Mouse (Mus musculus) forelimb bud, embryonic 11.5 days (tissue): ENCODE results near the gene Spon1.

Experiments used
- DNase-seq: peaks from one replicate; pipeline ENCODE4 v3.0.0-alpha.2; 2012; ENCODE audit warnings: low read depth, low spot score

The Spon1 gene

DNA sequence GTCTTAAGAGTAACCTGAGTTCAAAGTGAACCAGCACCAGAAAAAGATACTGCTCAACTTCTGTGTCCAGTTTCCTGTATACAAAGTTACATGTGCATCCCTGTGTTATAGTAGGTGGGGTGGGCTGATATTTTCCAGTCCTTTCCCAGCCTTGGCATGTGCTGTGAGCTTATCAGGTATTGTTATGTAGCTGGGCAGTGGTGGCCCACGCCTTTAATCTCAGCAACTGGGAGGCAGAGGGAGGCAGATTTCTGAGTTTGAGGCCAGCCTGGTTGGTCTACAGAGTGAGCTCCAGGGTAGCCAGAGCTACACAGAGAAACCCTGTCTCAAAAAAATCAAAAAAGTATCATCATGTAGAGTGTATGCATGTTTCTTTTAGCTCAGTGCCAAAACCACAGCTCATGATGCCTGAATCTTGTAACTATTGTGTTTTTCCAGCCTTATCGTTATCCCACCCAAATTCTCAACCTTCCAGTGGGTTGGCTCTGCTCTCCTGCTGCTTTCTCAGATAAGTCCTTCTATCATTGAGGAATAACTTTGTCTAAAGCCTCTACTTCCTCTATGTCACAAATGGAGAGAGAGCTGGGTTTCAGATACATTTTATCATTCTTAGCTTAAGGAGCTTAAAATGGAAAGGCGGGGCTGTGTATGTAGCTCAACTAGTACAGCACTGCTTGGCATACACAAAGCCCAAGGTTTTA is 137.5 kb downstream of the Spon1 start:
- no peak for DNase-seq

DNA sequence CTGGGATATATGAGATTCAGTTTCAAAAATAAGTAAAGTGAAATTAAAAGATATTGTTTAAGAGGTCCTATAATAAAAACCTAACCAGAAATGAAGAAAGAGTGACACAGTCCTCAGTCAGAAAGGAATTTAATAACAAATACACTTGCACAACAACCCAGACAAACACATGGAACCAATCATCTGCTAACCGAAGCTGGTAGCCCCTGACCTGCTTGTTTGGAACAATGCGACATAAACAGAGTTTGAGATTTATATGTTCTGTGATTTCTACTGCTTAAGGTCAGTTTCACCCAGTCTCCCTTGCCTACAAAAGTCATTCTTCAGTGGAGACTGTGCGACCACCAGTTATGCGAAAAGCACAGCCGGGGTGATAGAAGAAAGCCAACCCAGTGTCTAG is 138.1 kb downstream of the Spon1 start:
- DNase-seq, result no peak

DNA sequence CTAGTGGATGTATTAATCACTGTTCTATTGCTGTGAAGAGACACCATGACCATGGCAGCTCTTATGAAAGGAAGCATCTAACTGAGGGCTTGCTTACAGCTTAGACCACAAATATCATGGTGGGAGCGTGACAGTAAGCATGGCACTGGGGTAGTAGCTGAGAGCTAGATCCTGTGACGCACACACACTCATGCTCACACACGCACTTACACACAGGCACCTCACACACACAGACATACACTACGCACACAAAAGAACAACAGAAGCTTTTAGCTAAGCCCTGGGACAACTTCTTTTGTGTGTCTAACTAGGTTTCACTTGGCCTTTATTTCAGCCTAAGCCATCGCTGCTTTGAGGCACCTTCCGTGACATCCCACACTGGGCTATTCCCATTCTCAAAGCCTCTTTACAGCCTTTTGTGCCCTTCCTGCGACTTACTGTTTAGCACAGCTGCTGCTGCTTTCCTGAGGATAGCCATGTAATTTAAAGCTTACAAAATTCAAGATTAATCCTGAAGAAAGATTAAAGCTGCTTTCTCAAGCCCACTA is 138.6 kb downstream of the Spon1 start:
- DNase-seq, result no peak

DNA sequence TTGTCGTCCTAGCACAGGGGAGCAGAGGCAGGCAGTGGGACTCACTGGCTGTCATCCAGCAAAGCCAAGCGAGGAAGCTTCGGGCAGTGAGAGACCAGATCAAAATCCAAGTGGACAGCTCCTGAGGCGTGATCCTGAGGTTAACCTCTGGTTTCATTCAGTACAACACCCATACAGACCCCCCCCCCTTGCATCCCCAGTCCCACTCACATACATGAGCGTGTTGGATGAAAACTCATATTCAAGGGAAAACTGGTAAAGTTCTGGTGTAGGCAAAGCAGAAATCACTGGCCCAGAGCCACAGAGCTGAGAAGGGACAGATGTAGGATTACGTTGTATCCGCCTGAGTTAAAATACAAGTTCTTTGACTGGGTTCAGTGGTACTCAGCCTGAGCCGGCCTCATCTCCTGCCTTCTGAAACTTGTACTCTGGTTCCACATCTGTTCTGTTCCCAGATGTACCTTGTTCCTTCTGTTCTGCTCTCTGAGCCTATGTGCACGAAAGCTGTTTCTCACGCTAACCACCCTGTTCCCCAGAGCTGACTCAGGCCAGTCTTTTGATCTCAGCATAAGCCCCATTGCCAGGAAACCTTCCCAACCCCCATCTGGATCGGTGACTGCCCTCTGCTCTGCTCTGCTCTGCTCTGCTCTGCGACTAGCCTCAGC is 143.5 kb downstream of the Spon1 start:
- peak; percentile 21 for DNase-seq

DNA sequence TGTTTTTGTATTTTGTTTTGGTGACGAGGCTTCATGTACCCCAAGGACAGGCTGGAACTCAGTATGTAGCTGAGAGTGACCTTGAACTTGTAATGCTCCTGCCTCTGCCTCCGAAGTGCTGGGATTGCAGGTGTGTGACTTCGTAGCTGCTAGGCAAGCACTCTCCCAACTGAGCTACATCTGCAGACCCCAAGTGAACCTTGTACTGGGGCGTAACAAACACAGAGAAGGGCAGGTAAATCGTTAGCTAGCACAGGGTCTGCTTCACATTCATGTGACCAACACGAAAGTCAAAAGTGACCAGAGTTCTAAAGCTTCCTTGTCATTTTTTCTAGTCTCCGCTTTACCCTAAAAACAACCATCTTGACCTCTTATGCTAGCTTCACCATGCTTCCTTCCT is 145.1 kb downstream of the Spon1 start:
- no peak for DNase-seq

DNA sequence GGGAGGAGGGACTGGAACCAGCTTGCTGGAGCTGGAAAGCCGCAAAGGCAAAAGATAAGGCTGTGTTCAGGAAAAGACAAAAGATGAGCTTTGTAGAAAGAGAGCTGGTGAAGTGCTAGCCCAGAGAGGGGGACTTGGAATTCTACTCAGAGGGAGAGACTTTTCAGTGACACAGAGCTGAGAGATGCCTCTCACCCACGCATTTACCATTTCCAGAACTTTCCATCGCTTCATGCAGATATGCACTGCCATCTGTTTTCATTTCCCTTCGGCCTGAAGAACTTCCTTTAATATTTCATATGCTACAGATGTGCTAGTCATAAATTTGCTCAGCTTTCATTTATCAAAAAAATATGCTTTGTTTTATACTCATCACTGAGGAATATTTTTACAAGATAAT is 150.1 kb downstream of the Spon1 start:
- no peak for DNase-seq

DNA sequence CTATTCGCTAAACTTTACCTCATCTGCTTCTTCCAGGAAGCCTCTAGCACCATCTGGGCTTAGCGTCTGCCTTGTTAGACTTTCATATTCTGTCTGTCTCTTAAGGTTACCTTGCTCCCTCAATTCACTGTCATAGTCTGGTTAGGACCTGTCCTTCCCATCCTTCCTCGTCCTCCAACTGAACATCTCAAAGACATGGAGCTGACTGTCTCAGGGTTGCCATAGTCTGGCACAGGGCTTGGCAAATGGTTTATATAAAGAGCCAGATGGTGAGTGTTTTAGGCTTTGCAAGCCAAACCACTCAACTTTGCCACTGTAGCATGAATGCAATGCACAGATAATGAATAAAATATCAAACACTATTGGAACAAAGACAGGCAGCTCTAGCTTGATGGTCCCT is 153.1 kb downstream of the Spon1 start:
- DNase-seq, result no peak

DNA sequence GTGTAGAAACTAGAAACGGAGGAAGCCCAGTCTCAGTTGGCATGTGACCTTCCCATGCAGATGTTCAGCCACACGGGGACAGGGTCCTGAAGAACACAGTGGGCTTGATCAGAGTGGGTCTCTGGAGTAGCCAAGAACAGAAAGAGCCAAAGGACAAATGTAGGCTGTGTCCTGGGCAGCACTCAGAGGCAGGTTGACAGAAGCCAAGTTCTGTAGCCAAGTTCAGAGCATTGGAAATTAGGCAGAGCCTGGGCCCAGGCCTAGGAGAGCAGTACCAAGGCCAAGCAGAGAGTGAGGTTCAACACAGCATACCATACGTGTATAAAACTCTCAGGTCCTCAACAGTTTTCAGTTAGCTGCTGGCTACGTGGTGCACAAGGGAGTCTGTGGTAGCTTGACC is 153.7 kb downstream of the Spon1 start:
- DNase-seq, result no peak

DNA sequence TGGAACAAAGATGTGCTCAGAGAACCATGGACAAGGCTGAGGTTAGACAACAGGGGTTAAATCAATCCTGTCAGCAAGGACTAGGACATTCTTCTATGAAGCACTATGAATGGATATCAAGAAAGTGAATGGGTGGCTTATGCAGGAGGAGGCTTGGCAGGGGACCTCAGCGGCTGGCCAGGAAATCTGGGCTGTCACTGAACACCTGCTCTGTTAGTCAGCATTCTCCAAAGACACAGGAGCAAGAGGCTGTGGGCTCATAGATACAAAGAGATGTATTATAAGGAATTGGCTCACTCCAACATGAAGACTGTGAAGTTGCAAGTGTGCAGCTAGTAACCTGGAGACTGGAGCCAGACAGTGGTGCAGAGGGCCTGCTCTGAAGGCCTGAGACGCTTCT is 154.3 kb downstream of the Spon1 start:
- no peak for DNase-seq

DNA sequence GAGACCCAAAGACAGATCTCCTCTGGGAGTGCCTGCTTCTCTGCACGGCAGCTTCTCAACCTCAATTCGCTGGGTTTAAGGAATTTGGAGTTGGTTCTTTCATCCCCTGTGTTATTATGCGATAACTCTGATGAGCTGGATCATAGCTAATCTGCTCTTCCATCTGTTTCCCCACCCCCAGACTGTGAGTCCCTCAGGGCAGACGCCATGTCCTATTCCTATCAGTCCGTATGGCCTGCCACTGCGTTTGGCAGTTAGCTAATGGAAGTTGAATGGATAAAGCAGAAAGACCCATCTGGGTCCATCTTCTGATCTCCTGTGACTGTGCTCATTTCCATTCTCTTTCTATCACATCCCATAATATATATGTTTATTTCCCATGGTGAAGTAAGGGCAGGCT is 158.8 kb downstream of the Spon1 start:
- no peak for DNase-seq

DNA sequence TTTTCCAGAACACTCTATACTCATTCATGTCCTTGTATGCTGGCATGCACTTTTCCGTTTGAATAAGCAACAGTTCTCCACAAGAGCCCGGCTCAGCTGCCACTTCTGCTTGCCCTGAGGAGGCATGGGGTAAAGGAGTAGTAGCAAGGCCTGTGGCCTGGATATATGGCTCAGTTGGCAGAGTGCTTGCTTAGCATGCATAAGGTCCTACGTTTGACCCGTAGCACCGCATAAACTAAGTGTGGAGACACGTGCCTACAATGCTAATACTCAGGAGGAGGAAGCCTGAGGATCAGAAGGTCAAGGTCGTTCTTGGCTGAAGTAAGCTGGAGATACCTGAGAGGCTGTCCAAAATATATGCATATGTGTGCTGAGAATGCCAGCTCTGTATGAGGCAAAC is 185.1 kb downstream of the Spon1 start:
- no peak for DNase-seq

DNA sequence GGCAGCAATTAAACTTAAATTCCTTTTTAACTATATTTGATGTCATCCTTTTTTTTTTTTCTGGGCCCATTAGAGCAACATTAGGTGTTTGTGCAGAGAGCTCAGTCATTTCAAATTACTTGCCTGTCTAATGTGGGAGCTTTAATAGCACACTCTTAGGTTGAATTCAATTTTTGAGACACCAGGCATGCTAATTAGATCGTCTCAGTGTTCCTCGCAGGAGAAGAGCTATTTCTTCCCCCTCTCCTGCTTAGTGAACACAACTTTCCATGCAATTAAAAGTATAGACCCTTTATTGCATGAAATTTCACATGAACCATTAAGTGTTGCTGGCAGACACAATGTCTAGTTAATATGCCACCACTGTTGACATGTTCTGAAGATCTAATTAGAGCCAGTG is 189.6 kb downstream of the Spon1 start:
- DNase-seq, result no peak

DNA sequence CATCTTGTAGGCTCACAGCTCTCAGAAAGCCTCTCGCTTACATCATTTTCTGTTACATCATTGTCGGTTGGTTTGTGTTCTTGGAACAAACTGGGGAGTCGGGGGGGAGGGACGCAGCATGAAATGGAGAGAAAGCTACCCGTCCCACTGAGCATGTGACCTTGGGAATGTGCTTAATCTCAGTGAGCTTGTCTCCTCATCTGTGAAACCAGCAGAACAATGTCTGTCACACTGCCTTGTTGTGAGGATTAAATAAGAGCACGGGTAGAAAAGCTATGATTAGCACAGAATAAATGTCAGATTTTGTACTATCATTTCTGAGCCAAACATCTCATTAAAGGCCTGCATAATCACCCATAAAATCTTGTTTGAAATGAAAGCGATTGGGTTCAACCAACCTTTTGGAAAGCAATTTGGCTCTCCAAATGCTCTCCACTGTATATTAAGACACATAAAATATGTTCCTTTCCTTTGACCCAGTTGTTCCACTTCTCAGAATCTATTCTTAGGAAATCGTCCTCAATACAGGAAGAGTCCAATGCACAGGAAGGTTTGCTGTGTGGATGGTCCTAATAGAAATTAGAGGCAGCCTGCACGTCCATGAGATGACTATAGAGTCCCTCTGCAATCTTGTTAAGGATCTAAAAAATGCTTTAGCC is 195.2 kb downstream of the Spon1 start:
- DNase-seq, result no peak

DNA sequence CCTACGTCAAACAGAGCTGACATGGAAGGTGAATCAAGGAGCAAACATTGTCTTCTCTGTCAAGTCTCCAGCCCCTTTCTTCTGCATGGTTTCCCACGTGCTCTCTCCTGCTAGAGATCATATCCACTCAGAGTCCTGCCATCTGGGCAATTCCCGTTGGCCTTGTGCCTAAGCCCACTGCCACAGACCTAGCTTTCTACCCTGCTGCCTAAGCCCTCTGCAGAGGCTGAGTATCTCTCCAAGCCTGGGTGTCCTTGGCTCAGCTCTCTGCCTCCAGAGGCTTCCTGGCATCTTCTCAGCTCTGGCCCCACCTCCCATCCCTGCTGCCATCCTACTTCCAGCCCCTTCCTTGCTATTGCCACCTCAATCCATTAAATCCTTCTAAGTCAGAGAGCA is 195.7 kb downstream of the Spon1 start:
- DNase-seq, result no peak

DNA sequence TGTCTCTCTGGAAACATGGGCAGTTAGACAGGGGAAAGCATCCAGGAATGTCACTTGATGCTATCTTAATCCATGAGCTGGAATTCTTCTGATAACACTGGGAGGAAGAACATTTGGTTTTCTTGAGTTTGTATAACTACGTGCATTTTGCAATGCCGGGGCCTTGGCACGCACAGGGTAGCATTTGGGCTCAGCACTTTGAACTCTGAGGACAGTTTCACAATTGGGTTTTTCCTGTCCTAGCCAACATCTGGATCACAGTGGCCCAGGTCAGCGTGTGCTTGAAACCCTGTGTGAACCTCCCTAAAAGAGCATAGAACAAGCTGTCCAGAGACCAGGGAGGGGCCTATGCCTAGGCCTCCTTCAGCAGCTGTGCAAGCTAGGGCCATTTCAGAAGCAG is 196.3 kb downstream of the Spon1 start:
- DNase-seq, result no peak

DNA sequence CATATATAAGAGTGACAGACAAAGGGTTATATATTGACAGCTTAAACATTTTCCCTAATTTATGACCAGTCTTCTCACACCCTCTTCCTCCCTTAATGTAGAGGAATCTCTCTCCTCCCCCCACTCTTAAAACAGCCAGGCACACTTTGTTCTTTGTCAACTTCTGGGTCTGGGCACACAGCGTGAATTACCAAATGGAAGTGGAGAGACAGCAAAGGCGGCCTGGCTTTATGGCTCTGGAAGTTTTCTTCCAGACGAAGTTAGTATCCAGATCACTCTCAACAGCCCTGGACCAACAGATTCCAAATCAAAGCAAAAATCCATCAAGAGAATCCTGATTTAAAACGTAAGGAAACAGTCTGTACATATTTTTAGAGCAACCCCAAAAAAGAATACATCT is 198.0 kb downstream of the Spon1 start:
- DNase-seq, result no peak

DNA sequence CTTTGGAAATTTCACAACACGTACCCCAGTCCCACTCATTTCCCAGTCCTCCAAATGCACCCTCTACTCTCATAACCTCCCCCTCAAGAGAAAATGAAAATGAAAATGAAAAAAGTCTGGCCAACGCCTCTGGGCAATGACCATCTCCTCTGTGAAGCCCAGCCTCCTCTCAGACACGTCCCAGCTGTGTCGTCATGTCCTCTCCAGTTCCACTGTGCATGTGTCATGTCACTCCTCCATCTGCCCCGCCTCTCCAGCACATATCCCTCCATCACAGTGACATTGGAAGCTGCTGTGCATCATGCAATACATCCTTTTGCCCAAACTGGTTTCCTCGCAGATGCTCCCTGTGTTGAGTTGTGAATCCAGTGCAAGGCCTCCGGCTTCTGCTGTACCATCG is 199.8 kb downstream of the Spon1 start:
- no peak for DNase-seq

DNA sequence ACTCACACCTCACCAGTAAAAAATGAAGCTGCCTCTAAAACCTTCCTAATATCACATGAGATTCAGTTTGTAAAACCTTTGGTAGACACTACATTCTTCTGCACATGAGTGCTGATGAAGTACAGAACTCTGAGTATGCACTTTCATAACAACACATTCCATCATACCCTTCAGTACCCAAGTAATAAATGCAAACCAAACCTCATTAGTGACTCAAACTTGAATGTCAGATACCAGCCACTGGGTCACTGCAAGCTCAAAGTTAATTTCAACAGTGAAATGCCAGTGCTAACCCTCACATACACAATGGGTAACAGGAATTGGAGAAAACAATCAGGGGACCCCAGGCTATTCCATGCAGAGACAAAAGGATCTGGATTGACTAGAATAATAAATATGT is 203.4 kb downstream of the Spon1 start:
- DNase-seq, result no peak

DNA sequence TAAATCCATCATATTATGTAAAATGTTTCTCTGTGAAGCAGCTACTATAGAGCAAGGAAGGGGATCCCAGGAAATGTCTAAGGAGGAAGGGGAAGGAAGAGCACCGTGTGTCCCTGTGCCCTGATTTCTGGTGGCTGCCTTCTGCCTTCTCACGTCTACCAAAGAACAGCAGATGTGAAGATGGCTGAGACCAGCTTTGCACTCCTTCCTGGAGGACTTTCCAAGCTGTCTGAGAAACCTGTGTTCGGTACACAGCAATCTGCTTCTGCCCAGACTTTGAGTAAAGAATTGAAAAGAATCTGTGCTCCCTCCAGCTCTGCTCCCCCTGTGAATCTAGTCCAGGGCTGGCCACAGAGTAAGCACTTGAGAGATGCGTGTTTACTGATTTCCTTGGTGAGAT is 206.7 kb downstream of the Spon1 start:
- DNase-seq, result no peak

DNA sequence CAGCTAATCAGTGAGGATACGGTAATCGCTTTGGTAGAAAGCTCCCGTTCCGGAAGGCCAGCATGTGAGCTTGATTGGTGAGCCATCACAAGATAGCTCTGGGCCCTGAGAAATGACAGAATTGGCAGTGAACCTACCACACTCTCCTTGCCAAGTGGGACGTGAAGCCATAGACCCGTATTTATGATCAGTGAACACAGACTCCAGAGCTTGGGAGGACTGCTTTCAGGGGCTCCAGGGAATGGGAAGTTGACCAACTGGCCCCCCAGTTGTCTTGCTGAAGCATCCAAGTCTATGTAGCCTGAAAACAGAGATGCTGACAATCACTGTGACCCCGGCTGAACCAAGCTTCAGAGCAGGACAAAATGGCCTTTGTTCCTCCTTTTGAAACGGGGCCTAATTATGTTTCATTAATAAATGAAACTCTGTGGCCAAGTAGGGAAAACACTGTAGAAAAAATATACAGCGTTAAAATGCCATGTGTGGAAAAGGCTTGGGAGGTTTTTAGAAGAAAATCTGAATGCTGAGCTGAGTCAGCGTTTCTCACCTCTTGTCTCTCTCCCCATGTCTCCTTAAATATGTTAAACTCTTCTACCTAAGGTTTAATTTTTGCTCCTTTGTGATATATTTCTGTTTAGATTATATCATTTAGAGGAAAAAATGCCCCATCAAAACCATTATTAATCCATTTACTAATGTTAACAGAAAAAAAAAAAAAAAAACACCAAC is 220.8 kb downstream of the Spon1 start:
- no peak for DNase-seq

DNA sequence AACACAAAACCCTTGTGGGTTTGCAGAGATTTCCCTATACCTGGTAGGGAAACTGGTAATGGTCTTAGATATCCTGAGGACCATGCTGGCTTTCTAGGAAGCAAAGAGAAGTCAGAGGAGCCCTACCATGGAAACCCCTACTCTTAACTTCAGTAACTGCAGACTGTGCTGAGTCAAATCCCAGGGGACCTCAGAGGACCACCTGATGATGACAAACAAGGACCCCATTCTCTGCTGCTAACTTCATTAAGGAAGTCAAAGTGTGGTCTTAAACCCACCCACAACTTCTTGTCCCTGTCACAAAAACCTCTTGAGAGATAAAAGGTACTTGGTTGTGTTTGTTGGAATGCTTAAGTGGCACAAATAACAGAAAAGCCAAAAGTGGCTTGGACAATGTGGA is 222.4 kb downstream of the Spon1 start:
- DNase-seq, result no peak

DNA sequence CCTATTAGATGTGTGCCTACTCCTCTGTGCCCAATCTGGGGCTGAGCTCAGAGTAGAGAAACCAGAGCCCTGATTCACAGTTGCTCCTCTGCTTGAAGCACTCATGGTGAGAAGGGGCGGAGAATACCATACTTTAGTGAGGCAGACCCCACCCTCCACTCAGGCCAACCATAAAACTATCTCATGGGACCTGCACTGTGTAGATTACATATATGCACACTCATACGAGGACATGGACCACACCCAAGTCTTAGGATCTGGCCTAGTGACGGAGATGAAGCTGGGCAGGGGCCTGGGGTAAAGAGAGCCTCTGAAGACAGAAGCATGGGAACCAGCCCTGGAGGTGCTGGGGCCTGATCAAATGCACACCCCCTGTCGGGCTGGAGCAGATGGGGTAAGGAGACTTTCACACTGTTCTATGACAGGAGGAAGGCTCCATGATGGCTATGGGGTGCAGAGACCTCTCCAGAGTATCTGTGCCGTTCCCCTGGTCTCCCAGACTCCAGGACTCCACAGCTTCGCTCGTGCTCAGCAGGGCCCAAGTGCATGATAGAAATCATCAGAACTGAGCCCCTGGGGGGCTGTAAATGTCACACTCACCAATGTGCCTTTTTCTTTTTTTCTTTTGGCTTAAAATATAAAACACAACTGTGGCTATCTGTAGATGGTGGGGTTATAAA is 232.0 kb downstream of the Spon1 start:
- DNase-seq, result no peak
